Mouse (Mus musculus): ENCODE measurements around the gene Grik4.

DNA sequence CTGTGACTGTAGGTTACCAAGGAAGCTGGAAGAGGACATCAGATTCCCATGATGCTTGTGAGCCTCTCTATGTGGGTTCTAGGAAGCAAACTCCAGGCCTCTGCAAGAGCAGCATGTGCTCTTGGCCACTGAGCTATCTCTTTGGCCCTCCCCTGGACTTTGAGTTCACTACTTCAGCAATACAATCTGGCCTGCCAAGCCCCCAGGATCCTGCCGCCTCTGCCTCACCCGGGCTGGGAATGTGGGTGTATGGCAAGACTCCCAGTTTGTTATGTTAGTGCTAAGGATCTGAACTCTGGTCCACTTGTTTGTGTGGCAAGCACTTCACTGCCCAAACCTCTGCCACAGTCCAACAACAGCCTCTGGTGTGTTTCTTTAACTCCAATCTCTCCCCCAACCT, 193.1 kb downstream of the Grik4 start:
- TF ChIP-seq CTCF (IDR thresholded peaks at IDR 0.05; ENCODE audit: low read depth) (no peak), EP300 (optimal IDR thresholded peaks at IDR 0.05) (no peak)

All from stomach, postnatal 0 days (tissue).